Mouse (Mus musculus): ENCODE results near the gene Lrrc10. TPM values are rescaled to one million over a fixed set of nuclear protein-coding genes. Genes with fewer than 3 reads are reported as not detected.
A peak's percentile ranks its signal among the peaks of the same experiment; 100 is the strongest.
"Not testable (repeated sequence)": the region's sequence is repeated elsewhere in the genome, so short reads cannot be mapped to it uniquely, and the experiment has no call there.

Lrrc10 gene
- polyA plus RNA-seq, 1 experiment from 2014 or later = not detected

DNA sequence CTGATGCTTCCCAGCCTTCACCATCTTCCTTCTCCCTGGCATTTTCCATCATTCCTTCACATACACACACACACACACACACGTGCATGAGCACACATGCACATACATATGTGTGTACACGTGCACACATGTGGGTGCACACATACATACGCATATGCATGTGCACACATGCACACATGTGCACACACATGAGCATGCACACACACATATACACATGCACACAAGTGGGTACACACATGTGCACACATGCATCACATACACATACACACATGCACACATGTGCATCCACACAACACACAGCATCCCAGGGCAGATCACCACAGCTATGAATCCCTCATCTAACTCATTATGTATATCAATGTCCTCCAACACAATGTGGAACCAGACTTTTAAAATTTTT, 14.0 kb upstream of the Lrrc10 start:
- Histone ChIP-seq H3K9ac (ENCODE audit: low read length) (no peak overlapping the region), H3K4me3 (ENCODE audit: low read depth, low read length) (no peak overlapping the region), H3K27me3 (ENCODE audit: control insufficient read depth, insufficient read depth, low read length) (no peaks in the 10 kb centered on the region), H3K4me1 (ENCODE audit: control insufficient read depth, insufficient read depth, low read length) (no peaks in the 10 kb centered on the region), H3K9me3 (ENCODE audit: control insufficient read depth, low read length) (no peaks in the 10 kb centered on the region), H3K36me3 (ENCODE audit: control insufficient read depth, insufficient read depth, low read length) (no peaks in the 10 kb centered on the region), H3K27ac (ENCODE audit: low read depth, low read length) (no peak overlapping the region), H3K4me2 (ENCODE audit: low read depth) (no peak overlapping the region)
- peak; percentile 2 for DNase-seq (ENCODE audit: low spot score)
- ATAC-seq (ENCODE audit: insufficient read depth, low FRiP score, low TSS enrichment) = no peak
- 87% methylated on average over 3 of the region's 3 CpGs for WGBS

DNA sequence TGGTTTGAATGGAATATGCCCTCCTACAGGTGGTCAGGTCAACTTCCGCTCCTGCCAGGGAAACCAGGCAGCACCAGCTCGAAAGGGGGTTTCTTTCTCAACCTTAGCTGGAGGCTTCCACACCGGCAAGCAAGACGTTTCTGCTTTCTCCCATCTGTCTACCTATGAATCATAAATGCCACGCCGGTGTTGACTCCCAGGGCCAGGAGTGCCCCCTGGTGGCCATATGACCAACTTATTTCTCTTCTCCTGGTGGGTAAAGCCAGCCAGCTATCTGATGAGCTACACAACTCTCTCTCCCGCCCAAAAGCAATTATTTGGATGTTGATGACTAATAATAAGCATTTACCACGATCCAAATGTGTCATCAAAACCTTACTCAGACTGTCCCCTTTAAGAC, 11.4 kb upstream of the Lrrc10 start:
- Histone ChIP-seq H3K4me3 (ENCODE audit: low read depth, low read length) (no peak overlapping the region), H3K36me3 (ENCODE audit: control insufficient read depth, insufficient read depth, low read length) (no peaks in the 10 kb centered on the region), H3K27me3 (ENCODE audit: control insufficient read depth, insufficient read depth, low read length) (no peaks in the 10 kb centered on the region), H3K9me3 (ENCODE audit: control insufficient read depth, low read length) (no peaks in the 10 kb centered on the region), H3K4me2 (ENCODE audit: low read depth) (no peak overlapping the region), H3K27ac (ENCODE audit: low read depth, low read length) (no peak overlapping the region), H3K4me1 (ENCODE audit: control insufficient read depth, insufficient read depth, low read length) (no peaks in the 10 kb centered on the region), H3K9ac (ENCODE audit: low read length) (no peak overlapping the region)
- 32% methylated on average over 8 of the region's 8 CpGs for WGBS
- ATAC-seq (ENCODE audit: insufficient read depth, low FRiP score, low TSS enrichment) (no peak), DNase-seq (ENCODE audit: low spot score) (peak; percentile 82)

DNA sequence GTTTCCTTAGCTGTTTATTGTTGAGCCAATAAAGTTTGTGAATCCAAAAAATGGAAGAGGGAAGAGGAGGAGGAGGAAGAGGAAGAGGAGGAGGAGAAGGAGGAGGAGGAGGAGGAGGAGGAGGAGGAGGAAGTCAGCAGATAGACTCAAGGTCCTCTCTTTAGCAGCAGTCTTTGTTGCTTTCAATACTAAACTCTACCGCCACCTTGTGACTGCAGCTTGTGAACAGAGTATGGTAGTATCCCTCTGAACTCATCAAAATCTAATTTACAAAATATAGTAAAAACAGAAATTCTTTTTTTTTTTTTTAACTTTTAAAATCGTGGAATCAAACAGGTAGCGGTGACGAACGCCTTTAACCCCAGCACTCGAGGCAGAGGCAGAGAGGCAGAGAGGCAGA, 4.8 kb upstream of the Lrrc10 start:
- no peaks in the 10 kb centered on the region for H3K27me3 ChIP-seq (ENCODE audit: control insufficient read depth, insufficient read depth, low read length)
- no peak overlapping the region for H3K4me2 ChIP-seq (ENCODE audit: low read depth)
- H3K36me3 ChIP-seq (ENCODE audit: control insufficient read depth, insufficient read depth, low read length) = no peaks in the 10 kb centered on the region
- 78% methylated on average over 6 of the region's 6 CpGs for WGBS
- no peak overlapping the region for H3K9ac ChIP-seq (ENCODE audit: low read length)
- H3K9me3 ChIP-seq (ENCODE audit: control insufficient read depth, low read length) = no peaks in the 10 kb centered on the region
- ATAC-seq (ENCODE audit: insufficient read depth, low FRiP score, low TSS enrichment) (no peak), DNase-seq (ENCODE audit: low spot score) (no peak)
- no peak overlapping the region for H3K27ac ChIP-seq (ENCODE audit: low read depth, low read length)
- no peak overlapping the region for H3K4me3 ChIP-seq (ENCODE audit: low read depth, low read length)
- no peaks in the 10 kb centered on the region for H3K4me1 ChIP-seq (ENCODE audit: control insufficient read depth, insufficient read depth, low read length)

DNA sequence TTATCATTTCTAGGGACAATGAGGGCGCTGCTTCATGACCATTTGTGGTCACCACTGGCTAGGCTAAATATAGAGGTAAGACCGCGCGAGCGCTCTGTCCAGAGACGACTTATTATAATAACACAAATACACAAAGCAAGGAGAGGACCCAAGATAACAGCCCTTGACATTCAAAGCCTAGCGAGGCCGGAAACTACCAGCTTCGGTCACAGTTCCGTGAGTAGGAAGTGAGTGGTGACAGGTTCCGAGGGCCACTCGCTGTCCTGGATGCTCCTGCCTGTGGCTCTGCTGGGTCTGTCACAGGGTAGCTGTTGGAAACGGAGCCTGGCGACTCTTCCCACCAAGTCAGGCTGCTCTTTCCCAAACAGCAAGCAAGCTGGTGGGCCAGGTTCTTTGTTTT, 2.8 kb upstream of the Lrrc10 start:
- Histone ChIP-seq H3K36me3 (ENCODE audit: control insufficient read depth, insufficient read depth, low read length) (no peaks in the 10 kb centered on the region), H3K27me3 (ENCODE audit: control insufficient read depth, insufficient read depth, low read length) (no peaks in the 10 kb centered on the region), H3K4me2 (ENCODE audit: low read depth) (no peak overlapping the region), H3K9ac (ENCODE audit: low read length) (no peak overlapping the region), H3K27ac (ENCODE audit: low read depth, low read length) (no peak overlapping the region), H3K9me3 (ENCODE audit: control insufficient read depth, low read length) (no peaks in the 10 kb centered on the region), H3K4me3 (ENCODE audit: low read depth, low read length) (no peak overlapping the region), H3K4me1 (ENCODE audit: control insufficient read depth, insufficient read depth, low read length) (no peaks in the 10 kb centered on the region)
- no peak for ATAC-seq (ENCODE audit: insufficient read depth, low FRiP score, low TSS enrichment)
- 88% methylated on average over 14 of the region's 14 CpGs for WGBS
- no peak for DNase-seq (ENCODE audit: low spot score)

DNA sequence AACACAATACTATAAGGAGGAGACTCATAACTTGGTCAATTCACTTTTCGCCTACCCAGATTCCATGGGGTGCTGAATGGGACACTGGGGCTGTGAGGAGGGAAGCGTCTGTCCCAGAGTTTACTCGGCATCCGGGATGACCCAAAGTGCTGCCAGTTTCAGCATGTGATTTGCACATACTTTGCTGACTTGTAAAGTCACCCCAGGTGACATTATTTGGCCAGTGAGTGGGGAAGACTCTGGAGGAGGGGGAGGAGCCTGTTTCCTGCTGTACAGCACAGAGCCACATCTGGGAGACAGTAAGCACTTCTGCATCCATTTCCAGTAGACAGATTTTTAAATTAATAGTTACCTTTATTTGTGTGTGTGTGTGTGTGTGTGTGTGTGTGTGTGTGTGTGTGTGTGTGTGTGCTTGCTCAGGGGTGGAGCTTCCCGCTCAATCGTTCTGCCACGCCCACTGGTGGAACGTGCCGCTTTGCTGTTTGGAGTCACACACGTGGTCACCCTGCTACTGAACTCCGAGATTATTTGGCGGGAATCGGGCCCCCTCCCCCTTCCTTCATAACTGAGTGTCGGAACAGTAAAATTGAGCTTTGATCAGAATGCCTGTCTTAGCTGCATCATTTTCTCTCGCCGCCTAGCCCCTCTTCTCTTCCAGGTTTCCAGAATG, 1.5 kb upstream of the Lrrc10 start:
- not testable (repeated sequence) for H3K4me1 ChIP-seq (ENCODE audit: control insufficient read depth, insufficient read depth, low read length); H3K9me3 ChIP-seq (ENCODE audit: control insufficient read depth, low read length); H3K9ac ChIP-seq (ENCODE audit: low read length); H3K4me2 ChIP-seq (ENCODE audit: low read depth); H3K27ac ChIP-seq (ENCODE audit: low read depth, low read length); H3K4me3 ChIP-seq (ENCODE audit: low read depth, low read length); ATAC-seq (ENCODE audit: insufficient read depth, low FRiP score, low TSS enrichment); H3K27me3 ChIP-seq (ENCODE audit: control insufficient read depth, insufficient read depth, low read length); DNase-seq (ENCODE audit: low spot score); H3K36me3 ChIP-seq (ENCODE audit: control insufficient read depth, insufficient read depth, low read length)
- WGBS = 58% methylated on average over 16 of the region's 16 CpGs

DNA sequence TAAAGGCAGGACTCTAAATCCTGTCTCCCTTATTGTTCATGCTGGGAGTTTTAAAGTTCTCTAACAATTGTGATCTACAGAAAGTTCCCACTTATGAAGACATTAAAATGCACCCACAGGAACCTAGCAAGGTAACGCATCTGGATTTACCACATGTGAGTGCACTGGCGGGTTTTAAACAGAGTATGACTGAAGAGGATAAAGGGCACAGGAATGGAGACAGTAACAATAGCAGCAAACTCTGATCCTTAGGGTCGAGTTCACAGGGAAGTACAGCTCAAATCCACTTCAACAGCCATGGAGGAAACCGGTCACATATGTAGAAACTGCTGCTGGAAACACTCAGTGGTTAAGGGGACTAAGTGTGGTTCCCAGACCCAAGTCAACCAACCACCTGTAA, 4.1 kb downstream of the Lrrc10 start:
- Histone ChIP-seq H3K9ac (ENCODE audit: low read length) (no peak overlapping the region), H3K9me3 (ENCODE audit: control insufficient read depth, low read length) (no peaks in the 10 kb centered on the region), H3K36me3 (ENCODE audit: control insufficient read depth, insufficient read depth, low read length) (peaks cover 16% of the 10 kb centered on the region), H3K4me2 (ENCODE audit: low read depth) (no peak overlapping the region), H3K4me3 (ENCODE audit: low read depth, low read length) (no peak overlapping the region), H3K27ac (ENCODE audit: low read depth, low read length) (no peak overlapping the region), H3K4me1 (ENCODE audit: control insufficient read depth, insufficient read depth, low read length) (no peaks in the 10 kb centered on the region), H3K27me3 (ENCODE audit: control insufficient read depth, insufficient read depth, low read length) (no peaks in the 10 kb centered on the region)
- WGBS = 79% methylated on average over 4 of the region's 4 CpGs
- no peak for ATAC-seq (ENCODE audit: insufficient read depth, low FRiP score, low TSS enrichment)
- DNase-seq (ENCODE audit: low spot score) = no peak

DNA sequence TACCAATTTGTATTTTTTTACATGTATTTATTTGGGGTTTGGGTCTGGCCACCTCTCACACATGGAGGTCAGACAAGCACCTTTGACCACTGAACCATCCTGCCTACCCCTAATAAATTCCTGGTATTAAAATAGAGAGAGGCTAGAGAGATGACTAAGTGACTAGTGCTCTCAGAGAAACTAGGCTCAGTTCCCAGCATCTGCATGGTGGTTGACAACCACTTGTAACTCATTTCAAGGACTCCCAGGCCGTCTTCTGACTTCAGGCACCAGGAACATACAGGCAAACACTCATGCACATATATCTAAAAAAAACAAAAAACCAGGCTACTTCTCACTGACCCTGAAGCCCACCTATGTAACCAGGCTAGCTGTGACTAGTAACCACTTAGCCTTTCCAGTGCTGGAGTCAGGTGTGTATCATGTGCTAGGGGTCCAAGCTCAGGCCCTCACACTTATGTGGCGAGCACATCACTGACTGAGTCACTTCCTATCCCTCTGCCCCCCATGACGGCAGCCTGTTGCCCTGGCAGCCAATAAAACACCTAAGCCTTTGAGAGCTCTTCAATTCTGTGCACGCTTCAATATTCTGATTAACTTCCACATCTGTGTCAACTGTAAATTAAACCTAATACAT, 4.9 kb downstream of the Lrrc10 start:
- Histone ChIP-seq H3K9me3 (ENCODE audit: control insufficient read depth, low read length) (no peaks in the 10 kb centered on the region), H3K4me1 (ENCODE audit: control insufficient read depth, insufficient read depth, low read length) (no peaks in the 10 kb centered on the region), H3K27me3 (ENCODE audit: control insufficient read depth, insufficient read depth, low read length) (no peaks in the 10 kb centered on the region), H3K36me3 (ENCODE audit: control insufficient read depth, insufficient read depth, low read length) (peaks cover 19% of the 10 kb centered on the region), H3K9ac (ENCODE audit: low read length) (no peak overlapping the region), H3K4me3 (ENCODE audit: low read depth, low read length) (no peak overlapping the region), H3K4me2 (ENCODE audit: low read depth) (no peak overlapping the region), H3K27ac (ENCODE audit: low read depth, low read length) (no peak overlapping the region)
- ATAC-seq (ENCODE audit: insufficient read depth, low FRiP score, low TSS enrichment) (no peak), DNase-seq (ENCODE audit: low spot score) (no peak)
- 82% methylated on average over 4 of the region's 4 CpGs for WGBS

DNA sequence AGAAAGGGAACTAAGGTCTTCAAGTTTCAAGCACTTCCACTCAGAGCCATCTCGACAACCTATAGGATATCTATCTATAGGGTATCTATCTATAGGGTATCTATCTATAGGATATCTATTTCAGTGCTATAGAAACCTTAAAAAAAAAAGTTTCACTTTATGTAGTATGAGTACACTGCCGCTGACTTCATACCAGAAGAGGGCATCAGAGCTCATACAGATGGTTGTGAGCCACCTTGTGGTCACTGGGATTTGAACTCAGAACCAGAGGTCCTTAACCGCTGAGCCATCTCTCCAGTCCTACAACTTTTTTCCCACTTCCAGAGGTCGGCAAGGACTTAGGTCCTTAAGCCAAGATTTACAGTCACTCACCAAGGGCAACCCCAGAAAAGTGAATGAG, 10.5 kb downstream of the Lrrc10 start:
- Histone ChIP-seq H3K9me3 (ENCODE audit: control insufficient read depth, low read length) (no peaks in the 10 kb centered on the region), H3K27ac (ENCODE audit: low read depth, low read length) (no peak overlapping the region), H3K4me3 (ENCODE audit: low read depth, low read length) (no peak overlapping the region), H3K4me2 (ENCODE audit: low read depth) (no peak overlapping the region), H3K4me1 (ENCODE audit: control insufficient read depth, insufficient read depth, low read length) (no peaks in the 10 kb centered on the region), H3K9ac (ENCODE audit: low read length) (no peak overlapping the region), H3K36me3 (ENCODE audit: control insufficient read depth, insufficient read depth, low read length) (peaks cover 46% of the 10 kb centered on the region), H3K27me3 (ENCODE audit: control insufficient read depth, insufficient read depth, low read length) (no peaks in the 10 kb centered on the region)
- DNase-seq (ENCODE audit: low spot score) (no peak), ATAC-seq (ENCODE audit: insufficient read depth, low FRiP score, low TSS enrichment) (no peak)
- 92% methylated on average over 4 of the region's 4 CpGs for WGBS

DNA sequence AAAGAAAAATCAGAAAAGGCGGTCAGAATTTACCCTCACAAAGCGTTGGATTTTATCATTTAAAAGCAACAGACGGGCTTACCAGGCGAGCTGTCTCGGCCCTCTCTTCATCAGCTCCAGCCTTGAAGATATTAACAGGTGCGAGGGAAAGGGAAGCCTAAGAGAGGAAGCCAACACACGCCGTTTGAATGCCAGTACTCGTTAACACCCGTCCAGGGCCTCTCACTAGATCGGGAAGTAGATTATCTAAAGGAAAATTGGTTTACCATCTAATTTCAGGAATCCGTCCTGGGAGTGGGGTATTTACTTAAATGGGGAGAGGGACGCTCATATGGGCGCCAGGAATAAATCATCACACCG, 17.7 kb downstream of the Lrrc10 start:
- peak overlapping the region; percentile 95 for H3K4me2 ChIP-seq (ENCODE audit: low read depth)
- H3K27me3 ChIP-seq (ENCODE audit: control insufficient read depth, insufficient read depth, low read length) = no peaks in the 10 kb centered on the region
- WGBS = 3% methylated on average over 15 of the region's 15 CpGs
- H3K4me1 ChIP-seq (ENCODE audit: control insufficient read depth, insufficient read depth, low read length) = peaks cover 4% of the 10 kb centered on the region; the same call in 1 of the 2 replicates
- H3K27ac ChIP-seq (ENCODE audit: low read depth, low read length) = peak overlapping the region; percentile 67; the same call in 1 of the 2 replicates
- DNase-seq (ENCODE audit: low spot score) = no peak
- no peaks in the 10 kb centered on the region for H3K9me3 ChIP-seq (ENCODE audit: control insufficient read depth, low read length)
- no peak for ATAC-seq (ENCODE audit: insufficient read depth, low FRiP score, low TSS enrichment)
- peak overlapping the region; percentile 82 for H3K9ac ChIP-seq (ENCODE audit: low read length)
- H3K4me3 ChIP-seq (ENCODE audit: low read depth, low read length) = peak overlapping the region; percentile 87
- peaks cover 15% of the 10 kb centered on the region for H3K36me3 ChIP-seq (ENCODE audit: control insufficient read depth, insufficient read depth, low read length)

Data from neural tube, embryonic 11.5 days (tissue).